Mouse (Mus musculus) midbrain, embryonic 14.5 days (tissue): ENCODE results near the gene Hmmr. TPM values are rescaled to one million over a fixed set of nuclear protein-coding genes. Genes with fewer than 3 reads are reported as not detected.
A peak's percentile ranks its signal among the peaks of the same experiment; 100 is the strongest.

Source experiments
- ATAC-seq: fragments of 200-750 bp; cut with Nextera tagmentation; 2 replicates; pipeline ENCODE4 v1.8.0; 2017; ENCODE audit warnings: moderate number of reproducible peaks, moderate library complexity; ENCODE audit not compliant: low FRiP score, low TSS enrichment
- DNase-seq: peaks from one replicate; pipeline ENCODE4 v3.0.0-alpha.2; 2015
- H3K27ac ChIP-seq: fragments of 300-500 bp; sonication (generic); replicated peaks from 2 replicates; pipeline ENCODE4 v1.5.1; 2014; ENCODE audit warnings: mild to moderate bottlenecking, low read depth, low read length, moderate library complexity
- H3K27me3 ChIP-seq: fragments of 300-500 bp; sonication (generic); 2 replicates; pipeline ENCODE4 v1.6.1; 2014; ENCODE audit warnings: low read length, control low read depth, mixed read lengths; ENCODE audit not compliant: control insufficient read depth, insufficient read depth
- H3K36me3 ChIP-seq: fragments of 300-500 bp; sonication (generic); 2 replicates; pipeline ENCODE4 v1.6.1; 2014; ENCODE audit warnings: low read length, control low read depth; ENCODE audit not compliant: control insufficient read depth, insufficient read depth
- H3K4me1 ChIP-seq: fragments of 300-500 bp; sonication (generic); 2 replicates; pipeline ENCODE4 v1.6.1; 2014; ENCODE audit warnings: mild to moderate bottlenecking, antibody characterized with exemption, low read length, control low read depth; ENCODE audit not compliant: control insufficient read depth, insufficient read depth
- H3K4me2 ChIP-seq: fragments of 300-500 bp; sonication (generic); 2 replicates; pipeline ENCODE4 v1.6.1; 2014; ENCODE audit warnings: mild to moderate bottlenecking, low read length, moderate library complexity
- H3K4me3 ChIP-seq: fragments of 300-500 bp; sonication (generic); replicated peaks from 2 replicates; pipeline ENCODE4 v1.5.1; 2014; ENCODE audit warnings: low read depth, low read length
- H3K9ac ChIP-seq: fragments of 300-500 bp; sonication (generic); replicated peaks from 2 replicates; pipeline ENCODE4 v1.6.1; 2014; ENCODE audit warnings: mild to moderate bottlenecking, low read length, moderate library complexity
- H3K9me3 ChIP-seq: fragments of 300-500 bp; sonication (generic); 2 replicates; pipeline ENCODE4 v1.6.1; 2016; ENCODE audit warnings: low read length, control low read depth, mixed read lengths; ENCODE audit not compliant: control insufficient read depth
- WGBS: fragments of 180-500 bp; shearing (Covaris S2); extraction: QIAGEN DNeasy Blood & Tissue Kit; methylation state at CpG from one replicate; pipeline ENCODE4 v1.1.7; 2014; 5-methylcytosine and 5-hydroxymethylcytosine counted together
- polyA plus RNA-seq: library from polyadenylated mRNA; unstranded; fragments of >200 nt; fragmentation: Nextera tagmentation; extraction: Ambion mirVana; gene quantifications from 2 replicates; pipeline ENCODE4 v1.2.1, GENCODE M21; 2014

Gene Hmmr
- polyA plus RNA-seq, 1 experiment from 2014 or later = 8.7 TPM

DNA sequence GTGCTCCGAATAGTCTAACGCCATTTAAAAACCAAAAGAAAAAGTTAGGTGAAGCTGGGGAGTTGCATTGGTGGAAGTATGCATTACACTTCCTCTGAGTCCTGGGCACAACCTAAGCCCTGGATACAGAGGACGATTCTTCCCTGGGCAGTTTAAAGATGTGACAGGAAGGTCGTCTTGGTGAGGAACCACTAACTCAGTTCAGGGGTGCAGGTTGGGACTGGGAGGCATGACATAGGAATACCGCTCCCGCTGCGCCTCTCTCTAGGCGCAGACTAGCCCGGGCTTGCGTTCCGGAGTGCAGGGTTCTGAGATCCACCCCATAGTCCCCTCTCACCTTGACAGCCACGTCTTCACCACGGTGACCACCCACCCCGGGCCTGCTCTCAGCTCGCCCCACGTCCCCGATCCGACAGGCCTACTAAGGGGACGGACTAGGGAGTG lies 21.5 kb upstream of the Hmmr start:
- Histone ChIP-seq H3K9ac (peak overlapping the region; percentile 80), H3K4me1 (peaks cover 8% of the 10 kb centered on the region; the same call in 1 of the 2 replicates), H3K27me3 (no peaks in the 10 kb centered on the region), H3K27ac (peak overlapping the region; percentile 55; the same call in 1 of the 2 replicates), H3K4me2 (peak overlapping the region; percentile 79), H3K36me3 (peaks cover 3% of the 10 kb centered on the region; the same call in 1 of the 2 replicates), H3K9me3 (no peaks in the 10 kb centered on the region), H3K4me3 (peak overlapping the region; percentile 83)
- WGBS = 4% methylated on average over 19 of the region's 19 CpGs
- ATAC-seq = peak; percentile 76
- no peak for DNase-seq

DNA sequence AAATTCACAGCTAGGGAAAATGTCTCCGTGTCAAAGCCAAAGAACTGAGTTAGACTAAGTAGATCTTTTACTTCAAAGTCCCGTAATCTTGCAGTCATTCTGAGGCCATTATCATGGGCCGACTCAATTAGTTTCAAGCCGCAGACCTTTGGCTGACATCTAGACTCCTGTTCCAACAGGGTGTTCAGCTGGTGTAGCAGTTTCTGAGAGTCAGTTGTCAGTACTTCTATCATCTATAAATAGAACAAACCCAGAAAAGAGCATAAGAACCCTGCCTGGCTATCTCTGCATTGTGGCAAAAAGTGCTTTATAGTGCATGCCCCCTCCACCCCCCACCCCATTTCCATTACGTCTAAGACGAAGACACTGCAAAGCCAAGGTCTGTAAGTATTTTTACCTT lies 20.6 kb upstream of the Hmmr start:
- Histone ChIP-seq H3K4me2 (peak overlapping the region; percentile 79), H3K4me3 (no peak overlapping the region), H3K4me1 (peaks cover 8% of the 10 kb centered on the region; the same call in 1 of the 2 replicates), H3K36me3 (peaks cover 5% of the 10 kb centered on the region; the same call in 1 of the 2 replicates), H3K9me3 (no peaks in the 10 kb centered on the region), H3K27me3 (no peaks in the 10 kb centered on the region), H3K9ac (no peak overlapping the region), H3K27ac (no peak overlapping the region)
- DNase-seq (no peak), ATAC-seq (no peak)
- 83% methylated on average over 6 of the region's 6 CpGs for WGBS

DNA sequence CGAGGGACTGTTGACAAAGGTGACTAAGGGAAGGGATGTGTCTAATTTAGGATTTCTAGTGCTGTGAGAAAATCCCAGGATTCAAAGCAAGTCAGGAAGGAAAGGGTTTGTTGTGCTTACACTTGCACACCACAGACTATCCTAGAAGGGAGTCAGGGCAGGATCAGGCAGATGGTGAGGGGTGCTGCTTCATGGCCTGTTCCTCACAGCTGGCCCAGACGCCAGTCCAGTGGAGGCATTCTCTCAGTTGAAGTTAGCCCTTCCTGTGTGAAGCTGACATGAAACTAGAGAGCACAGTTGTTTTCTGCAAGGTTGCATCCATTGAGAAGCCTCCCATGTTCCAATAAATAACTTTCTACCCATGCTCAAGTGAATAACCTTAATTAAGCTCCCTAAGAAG lies 14.5 kb upstream of the Hmmr start:
- no peak overlapping the region for H3K27ac ChIP-seq
- H3K9ac ChIP-seq = no peak overlapping the region
- H3K36me3 ChIP-seq = peaks cover 5% of the 10 kb centered on the region; the same call in 1 of the 2 replicates
- DNase-seq (no peak), ATAC-seq (no peak)
- H3K27me3 ChIP-seq = no peaks in the 10 kb centered on the region
- H3K4me2 ChIP-seq = no peak overlapping the region
- no peaks in the 10 kb centered on the region for H3K9me3 ChIP-seq
- no peaks in the 10 kb centered on the region for H3K4me1 ChIP-seq
- no peak overlapping the region for H3K4me3 ChIP-seq
- 82% methylated on average over 2 of the region's 2 CpGs for WGBS

DNA sequence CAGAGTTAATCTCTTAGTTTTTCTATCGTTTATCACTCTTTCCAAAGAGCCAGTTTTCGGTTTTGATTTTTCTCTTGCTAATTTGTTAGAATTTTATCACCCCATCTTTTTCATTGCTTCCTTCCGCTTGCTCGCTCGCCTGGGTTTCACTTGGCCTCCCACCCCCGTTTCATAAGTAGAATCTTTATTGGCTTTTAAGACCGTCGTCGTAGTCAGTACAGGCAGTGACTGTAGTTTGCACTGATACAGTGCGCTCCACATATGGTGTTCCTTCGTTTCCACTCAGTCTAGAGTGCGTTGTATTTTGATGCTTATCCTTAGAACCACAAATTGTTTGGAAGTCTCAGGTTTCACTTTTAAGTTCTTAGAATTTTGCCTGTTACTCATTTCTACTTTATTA lies 13.1 kb upstream of the Hmmr start:
- H3K27ac ChIP-seq = no peak overlapping the region
- H3K27me3 ChIP-seq = no peaks in the 10 kb centered on the region
- H3K4me2 ChIP-seq = no peak overlapping the region
- H3K9me3 ChIP-seq = no peaks in the 10 kb centered on the region
- H3K36me3 ChIP-seq = peaks cover 6% of the 10 kb centered on the region; the same call in 1 of the 2 replicates
- H3K9ac ChIP-seq = no peak overlapping the region
- DNase-seq (no peak), ATAC-seq (no peak)
- H3K4me1 ChIP-seq = no peaks in the 10 kb centered on the region
- WGBS = 90% methylated on average over 12 of the region's 12 CpGs
- no peak overlapping the region for H3K4me3 ChIP-seq

DNA sequence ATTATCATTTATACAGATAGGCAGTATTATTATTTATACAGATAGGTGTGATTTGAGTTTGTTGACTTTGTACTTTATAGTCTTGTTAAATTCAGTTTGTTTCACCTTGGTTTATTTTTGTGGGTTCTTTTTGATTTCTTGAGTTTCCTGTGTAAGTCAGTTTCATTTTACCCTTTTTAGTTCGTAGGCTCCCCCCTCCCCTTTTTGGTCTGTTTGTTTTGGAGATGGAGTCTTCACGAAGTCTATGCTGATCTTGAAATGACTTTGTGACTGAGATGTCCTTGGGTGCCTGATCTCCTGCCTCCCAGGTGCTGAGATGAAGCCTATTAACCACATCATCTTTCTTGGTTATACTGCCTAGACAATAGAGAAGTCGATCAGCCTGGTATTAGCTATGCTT lies 11.1 kb upstream of the Hmmr start:
- H3K4me1 ChIP-seq = no peaks in the 10 kb centered on the region
- H3K36me3 ChIP-seq = peaks cover 17% of the 10 kb centered on the region
- no peak for DNase-seq
- no peak overlapping the region for H3K4me3 ChIP-seq
- no peak overlapping the region for H3K9ac ChIP-seq
- 89% methylated on average over 3 of the region's 3 CpGs for WGBS
- H3K27me3 ChIP-seq = no peaks in the 10 kb centered on the region
- no peaks in the 10 kb centered on the region for H3K9me3 ChIP-seq
- no peak overlapping the region for H3K4me2 ChIP-seq
- no peak overlapping the region for H3K27ac ChIP-seq
- ATAC-seq = no peak

DNA sequence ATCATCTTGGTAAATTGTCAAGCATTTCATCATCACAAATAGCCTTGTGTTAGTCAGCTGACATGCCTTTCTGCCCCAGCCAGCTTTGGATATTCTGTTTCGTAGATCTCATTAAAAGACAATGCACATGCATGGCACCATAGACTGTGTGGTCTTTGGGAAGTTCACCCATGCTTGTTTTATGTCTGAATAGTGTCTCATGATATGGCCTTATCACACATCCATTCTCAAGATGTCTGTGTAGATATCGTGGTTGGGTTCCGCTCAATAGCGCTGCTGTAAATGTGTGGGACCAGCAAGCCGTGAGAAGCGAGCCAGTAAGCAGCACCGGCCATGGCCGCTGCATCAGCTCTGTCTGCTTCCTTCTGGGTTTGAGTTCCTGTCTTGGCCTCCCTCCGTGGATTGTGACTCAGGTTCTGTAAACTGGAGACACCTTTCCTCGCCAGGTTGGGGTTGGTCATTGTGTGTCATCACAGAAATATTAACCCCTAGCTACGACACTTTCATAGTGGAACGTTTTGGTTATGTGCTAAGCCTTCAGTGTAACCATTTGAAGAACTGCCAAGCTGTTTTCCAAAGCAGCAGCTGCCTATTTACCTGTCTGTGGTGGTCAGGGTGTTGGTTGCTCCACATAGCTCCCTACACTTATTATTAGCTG lies 8.5 kb upstream of the Hmmr start:
- 93% methylated on average over 12 of the region's 12 CpGs for WGBS

DNA sequence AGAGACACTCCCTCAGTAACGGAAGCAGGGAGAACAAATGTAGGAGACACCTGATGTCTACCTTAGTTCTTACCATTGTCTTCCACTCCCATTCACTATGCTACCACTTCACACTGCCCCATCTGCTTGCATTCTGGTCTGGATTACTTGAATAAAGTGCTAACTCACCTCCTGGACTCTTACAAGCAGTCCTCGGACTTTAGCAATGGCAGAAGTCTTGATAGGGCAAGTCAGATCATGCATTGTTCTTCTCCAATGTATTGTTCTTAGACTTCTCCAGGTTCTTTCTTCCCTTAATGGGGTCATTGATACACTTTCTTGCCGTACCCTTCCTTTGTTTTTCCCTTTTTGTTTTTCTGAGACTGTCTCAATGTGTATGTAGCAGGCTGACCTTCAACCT lies 4.1 kb upstream of the Hmmr start:
- Histone ChIP-seq H3K36me3 (peaks cover 46% of the 10 kb centered on the region), H3K27me3 (no peaks in the 10 kb centered on the region), H3K9ac (no peak overlapping the region), H3K4me2 (no peak overlapping the region), H3K4me3 (no peak overlapping the region), H3K4me1 (peaks cover 15% of the 10 kb centered on the region), H3K9me3 (no peaks in the 10 kb centered on the region), H3K27ac (no peak overlapping the region)
- DNase-seq (no peak), ATAC-seq (no peak)
- 86% methylated on average over 3 of the region's 3 CpGs for WGBS

More for the DNA sequence above, 8.5 kb upstream of the Hmmr start:
- H3K36me3 ChIP-seq = peaks cover 41% of the 10 kb centered on the region
- no peak overlapping the region for H3K4me3 ChIP-seq
- H3K9ac ChIP-seq = no peak overlapping the region
- no peak overlapping the region for H3K4me2 ChIP-seq
- ATAC-seq (no peak), DNase-seq (no peak)
- H3K27me3 ChIP-seq = no peaks in the 10 kb centered on the region
- no peaks in the 10 kb centered on the region for H3K9me3 ChIP-seq
- no peak overlapping the region for H3K27ac ChIP-seq
- no peaks in the 10 kb centered on the region for H3K4me1 ChIP-seq

DNA sequence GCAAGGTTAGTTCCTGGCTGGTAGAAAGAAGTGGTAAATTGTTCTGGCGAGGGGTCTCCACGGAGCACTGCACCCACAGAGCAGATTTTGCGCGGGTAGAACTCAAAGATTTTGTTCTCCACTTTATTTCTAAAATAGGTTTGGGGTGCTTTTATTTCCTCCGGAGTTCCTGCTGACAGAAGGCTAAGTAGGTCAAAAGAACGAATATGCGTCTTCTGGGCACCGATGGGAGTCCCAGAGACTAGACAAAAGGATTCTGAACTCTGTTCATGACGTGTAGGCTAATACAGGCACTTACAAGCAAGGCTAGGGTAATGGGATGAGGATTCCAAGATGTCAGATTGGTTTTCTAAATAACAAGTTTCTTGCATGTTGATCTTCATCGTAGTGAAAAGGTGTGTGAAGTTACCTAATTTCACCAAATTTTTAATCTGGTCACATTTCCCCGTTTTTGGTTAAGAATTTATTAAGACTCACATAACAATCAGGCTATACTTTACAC lies 1.1 kb upstream of the Hmmr start:
- Histone ChIP-seq H3K4me1 (peaks cover 22% of the 10 kb centered on the region), H3K4me2 (peak overlapping the region; percentile 73), H3K27ac (0 out of 2 replicates have a peak overlapping the region, but pooled peaks have one; percentile 79), H3K4me3 (peak overlapping the region; percentile 85), H3K36me3 (peaks cover 29% of the 10 kb centered on the region), H3K9ac (peak overlapping the region; percentile 86), H3K9me3 (no peaks in the 10 kb centered on the region), H3K27me3 (no peaks in the 10 kb centered on the region)
- DNase-seq = no peak
- 6% methylated on average over 11 of the region's 11 CpGs for WGBS
- no peak for ATAC-seq

DNA sequence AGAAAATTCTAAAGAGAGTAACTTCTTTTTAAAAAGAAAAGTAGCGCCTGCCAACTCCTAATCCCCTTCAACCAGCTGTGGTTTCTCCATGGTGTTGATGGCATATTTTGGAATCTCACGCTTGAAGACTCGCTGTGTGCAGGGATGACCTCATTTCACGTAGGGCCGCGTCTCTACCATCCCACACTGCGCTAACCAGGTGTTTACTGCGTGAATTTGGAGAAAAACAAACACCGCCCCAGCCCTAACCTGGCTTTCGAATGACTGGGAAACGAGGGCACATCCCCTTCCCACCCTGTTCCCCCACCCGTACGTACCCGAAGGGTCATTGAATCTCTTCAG lies 254 bp downstream of the Hmmr start:
- Histone ChIP-seq H3K36me3 (peaks cover 22% of the 10 kb centered on the region), H3K27ac (no peak overlapping the region), H3K9ac (peak overlapping the region; percentile 27; the same call in 1 of the 2 replicates), H3K27me3 (no peaks in the 10 kb centered on the region), H3K4me3 (peak overlapping the region; percentile 37), H3K4me2 (peak overlapping the region; percentile 73), H3K9me3 (no peaks in the 10 kb centered on the region), H3K4me1 (peaks cover 22% of the 10 kb centered on the region)
- DNase-seq (no peak), ATAC-seq (no peak; the same call in 1 of the 2 replicates)
- under 1% methylated on average over 14 of the region's 14 CpGs for WGBS
